Mouse (Mus musculus) lung, postnatal 10 days (tissue): ENCODE data around the gene Mgst2.
A peak's percentile ranks its signal among the peaks of the same experiment; 100 is the strongest.

ENCODE experiments used
- DNase-seq: peaks from one replicate; pipeline ENCODE4 v3.0.0; 2021

Mgst2 gene

GRCm38 (mm10) chr3:51660060-51660459 lies at the start of gene Mgst2:
TSS of gene Mgst2 (plus strand) at chr3:51660360.
- no peak for DNase-seq

GRCm38 (mm10) chr3:51611972-51612371 lies 48.2 kb upstream of the Mgst2 start:
- DNase-seq = peak; percentile 92

GRCm38 (mm10) chr3:51612398-51613356 lies 47.5 kb upstream of the Mgst2 start:
- DNase-seq = no peak

DNA sequence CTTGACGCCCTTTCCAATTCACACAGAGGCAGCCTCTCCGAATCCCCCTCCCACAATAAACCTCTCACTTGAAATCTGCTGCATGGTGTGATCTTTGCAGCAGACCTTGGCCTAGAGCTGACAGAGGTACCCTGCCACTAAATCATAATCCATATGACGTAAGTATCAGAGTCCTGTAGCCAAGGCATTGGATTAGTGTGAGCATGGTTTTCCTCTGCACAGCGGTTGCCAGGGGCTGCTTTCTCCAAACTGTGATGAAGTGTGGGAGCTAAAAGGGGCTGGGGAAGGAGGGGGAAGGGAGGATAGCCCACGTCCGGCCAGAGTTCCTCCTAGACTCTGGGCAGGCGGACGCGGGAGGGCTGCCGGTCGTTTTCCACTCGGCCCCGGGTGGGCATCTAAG lies 45.9 kb upstream of the Mgst2 start:
- peak; percentile 17 for DNase-seq

DNA sequence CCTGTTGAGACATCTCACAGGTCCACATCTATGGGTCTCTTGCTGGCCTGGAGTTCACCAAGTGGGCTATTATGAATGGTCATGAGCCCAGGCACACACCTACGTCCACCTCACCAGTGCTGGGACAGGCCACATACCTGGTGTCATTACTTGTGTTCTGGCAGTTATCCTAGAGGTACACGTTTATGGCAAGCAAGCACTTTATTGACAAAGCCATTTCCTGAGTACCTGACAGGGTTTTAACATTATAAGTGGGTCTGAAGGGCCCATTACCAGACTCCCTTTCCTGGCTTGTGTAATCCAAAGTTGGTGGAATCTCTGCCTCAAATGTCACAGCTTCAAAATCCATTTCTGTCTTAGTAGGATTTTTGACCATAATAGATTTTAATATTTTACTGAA lies 36.2 kb upstream of the Mgst2 start:
- DNase-seq = no peak

- no peak for DNase-seq
Observed at GRCm38 (mm10) chr3:51627741-51628140, 32.4 kb upstream of the Mgst2 start.

DNA sequence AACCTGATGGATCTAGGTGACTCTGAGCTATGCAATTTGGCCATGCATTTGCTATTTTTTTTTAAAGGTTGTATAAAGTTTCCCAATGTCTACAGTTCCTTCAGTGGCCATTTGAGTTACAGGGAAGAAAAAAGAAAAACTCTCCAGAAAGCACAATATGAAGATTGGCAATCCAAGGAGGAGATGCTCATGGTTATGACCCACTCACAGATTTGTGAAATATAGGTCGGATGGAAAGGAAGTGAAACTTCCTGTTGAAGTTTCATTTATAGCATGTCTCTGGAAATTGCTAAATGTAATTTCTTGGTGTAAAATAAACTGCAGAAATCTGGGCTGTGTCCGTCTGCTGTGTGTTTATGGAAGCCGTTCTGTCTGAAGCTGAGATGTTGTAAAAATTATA lies 31.2 kb upstream of the Mgst2 start:
- no peak for DNase-seq

GRCm38 (mm10) chr3:51630746-51631145 lies 29.4 kb upstream of the Mgst2 start:
- DNase-seq = peak; percentile 20

DNA sequence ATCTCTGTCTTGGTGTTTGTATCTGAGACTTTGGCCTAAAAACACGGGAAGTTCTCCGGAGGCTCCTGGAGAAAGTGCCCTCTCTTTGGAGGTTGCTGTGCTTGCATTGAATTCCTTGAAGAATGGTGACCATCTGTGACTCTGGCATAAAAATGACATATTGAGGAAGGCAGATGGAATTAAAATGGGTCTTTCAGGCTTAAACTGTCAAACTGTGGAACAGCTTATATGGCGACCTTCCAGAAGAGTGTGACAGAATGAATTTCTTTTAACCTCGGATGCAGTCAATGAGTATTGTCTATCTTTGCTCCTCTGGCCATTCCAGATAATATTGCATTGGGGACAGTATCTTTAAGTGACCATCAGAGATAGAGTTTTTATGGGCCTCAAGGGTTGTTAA lies 28.2 kb upstream of the Mgst2 start:
- DNase-seq = no peak

DNA sequence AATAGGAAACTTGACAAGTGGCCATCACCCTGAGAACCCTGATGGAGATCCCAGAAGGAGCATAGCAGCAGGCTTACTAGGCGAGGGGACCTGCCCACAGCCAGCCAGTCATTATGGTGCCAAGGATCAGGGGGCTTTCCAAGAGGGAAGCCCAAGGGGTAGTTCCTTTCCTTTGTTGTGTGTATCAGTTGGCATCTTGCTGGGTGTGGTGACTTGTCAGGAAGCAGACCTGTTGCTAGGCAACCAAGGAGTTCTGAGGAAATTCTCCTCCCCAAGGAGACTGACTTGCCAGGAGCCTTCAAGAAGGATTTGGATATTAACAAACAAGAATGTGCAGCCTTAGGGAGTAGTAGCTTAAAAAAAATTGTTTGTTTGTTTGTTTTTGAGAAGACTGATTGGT lies 25.7 kb upstream of the Mgst2 start:
- DNase-seq = peak; percentile 76

GRCm38 (mm10) chr3:51635960-51636359 lies 24.2 kb upstream of the Mgst2 start:
- DNase-seq = no peak

- DNase-seq = peak; percentile 54
Observed at GRCm38 (mm10) chr3:51636700-51637099, 23.5 kb upstream of the Mgst2 start.

DNA sequence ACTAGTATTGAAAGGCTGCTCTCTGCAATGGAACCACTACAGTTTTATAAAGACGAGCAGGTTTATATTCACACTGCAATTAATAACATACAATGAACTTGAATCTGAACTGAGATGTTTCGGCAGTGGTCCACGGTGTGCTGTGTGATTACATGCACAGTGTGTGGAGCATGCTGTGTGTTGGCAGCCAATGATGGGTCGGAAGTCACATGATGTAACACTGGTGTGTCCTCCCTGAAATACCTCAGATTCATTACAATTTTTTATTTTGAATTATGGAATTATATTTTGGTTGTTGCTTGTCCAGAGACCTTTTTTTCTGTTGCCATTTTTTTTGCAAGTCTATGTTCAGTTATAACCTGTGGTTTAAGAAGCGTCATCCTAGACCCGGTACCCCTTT lies 22.8 kb upstream of the Mgst2 start:
- no peak for DNase-seq

DNA sequence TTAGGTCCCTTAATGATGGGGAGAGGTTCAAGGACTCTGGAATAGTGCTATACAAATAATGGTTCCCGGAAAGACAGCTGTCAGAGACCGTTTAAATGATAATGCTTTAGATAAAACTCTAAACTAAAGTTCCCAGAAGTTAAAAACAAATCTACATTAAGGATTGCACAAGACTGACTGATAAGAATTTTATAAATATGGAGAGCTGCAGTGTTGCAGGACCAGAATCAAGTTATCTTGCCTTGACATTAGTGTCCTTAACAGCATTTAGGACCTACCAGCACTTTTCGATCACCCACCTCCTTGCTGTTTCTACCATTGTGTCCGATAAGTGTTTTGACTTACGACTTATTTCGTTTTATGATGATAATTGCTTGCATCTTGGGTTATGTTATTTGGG lies 21.9 kb upstream of the Mgst2 start:
- DNase-seq = no peak

DNA sequence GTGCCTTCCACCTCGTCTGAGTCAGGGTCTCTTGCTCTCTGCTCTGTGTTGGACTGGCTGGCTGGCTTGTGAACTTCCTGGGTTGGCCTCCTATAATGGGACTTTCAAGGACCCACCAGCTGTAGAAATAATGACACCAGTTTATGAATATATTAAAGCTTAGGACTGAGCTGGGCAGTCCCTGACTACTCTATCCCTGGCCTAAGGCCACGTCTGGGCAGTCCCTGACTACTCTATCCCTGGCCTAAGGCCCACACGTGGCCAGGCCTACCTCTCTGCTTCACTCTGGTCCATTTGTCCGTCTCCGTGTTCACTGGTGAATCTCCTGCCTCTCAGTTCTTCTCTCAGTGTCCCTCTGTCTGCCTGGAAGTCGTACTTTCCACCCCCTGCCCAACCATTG lies 14.7 kb upstream of the Mgst2 start:
- no peak for DNase-seq

DNA sequence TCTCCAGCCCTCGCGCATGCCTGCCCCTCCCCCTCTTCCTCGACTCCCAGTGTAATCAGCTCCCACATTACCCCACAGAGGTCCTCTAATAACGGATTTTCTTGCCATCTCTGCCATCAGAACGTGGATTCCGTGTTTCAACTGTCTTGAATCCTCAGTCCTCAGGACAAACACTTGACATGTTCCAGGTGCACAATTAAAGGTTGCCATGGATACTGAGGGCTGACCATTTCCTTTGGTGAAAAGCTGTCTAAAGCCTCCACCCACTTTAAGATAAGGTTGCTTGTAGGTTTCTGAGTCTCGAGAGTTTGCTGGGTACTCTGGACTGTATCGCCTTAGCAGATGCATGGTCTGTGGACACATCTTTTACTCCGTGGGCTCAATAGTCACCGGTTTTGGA lies 13.9 kb upstream of the Mgst2 start:
- no peak for DNase-seq

DNA sequence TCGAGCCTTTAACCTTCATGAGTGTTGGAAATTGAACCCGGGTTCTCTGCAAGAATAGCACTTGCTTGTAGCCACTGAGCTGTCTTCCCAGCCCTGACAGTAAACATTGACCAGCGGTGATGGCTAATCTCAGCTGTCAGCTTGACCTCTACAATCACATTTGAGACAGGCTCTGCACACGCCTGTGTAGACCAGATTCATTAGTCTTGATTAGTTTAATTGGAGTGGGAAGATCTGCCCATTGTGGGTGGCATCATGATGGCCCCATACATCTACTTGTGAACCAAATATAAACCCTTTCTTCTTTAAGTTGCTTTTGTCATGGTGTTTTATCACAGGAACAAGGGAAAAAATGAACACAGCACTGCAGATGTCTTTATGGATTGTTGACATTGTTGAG lies 12.8 kb upstream of the Mgst2 start:
- no peak for DNase-seq

- peak; percentile 89 for DNase-seq
Observed at GRCm38 (mm10) chr3:51648037-51648664, 12.0 kb upstream of the Mgst2 start.

- no peak for DNase-seq
Observed at GRCm38 (mm10) chr3:51649426-51649825, 10.7 kb upstream of the Mgst2 start.

DNA sequence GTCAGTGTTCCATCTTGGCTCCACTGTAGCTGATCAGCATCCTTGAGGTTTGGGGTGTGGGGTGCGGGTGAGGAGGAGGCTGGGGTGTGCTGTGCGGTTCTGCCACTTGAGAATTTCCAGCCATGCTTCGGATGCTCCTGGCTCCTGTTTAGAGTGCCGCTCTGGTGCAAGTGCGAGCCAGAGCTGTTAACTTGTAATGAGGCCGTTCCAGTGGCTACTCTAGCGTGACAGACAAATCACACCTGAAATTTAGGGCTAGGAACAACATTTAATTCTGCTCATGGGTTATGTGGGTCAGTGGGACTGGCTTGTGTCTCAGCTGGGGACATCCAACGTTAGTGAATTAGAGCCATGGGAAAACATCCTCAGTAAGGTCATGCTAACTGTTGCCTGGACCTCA lies 10.2 kb upstream of the Mgst2 start:
- no peak for DNase-seq

- DNase-seq = no peak
Observed at GRCm38 (mm10) chr3:51651149-51651548, 9.0 kb upstream of the Mgst2 start.

- DNase-seq = peak; percentile 90
Observed at GRCm38 (mm10) chr3:51652292-51652691, 7.9 kb upstream of the Mgst2 start.

DNA sequence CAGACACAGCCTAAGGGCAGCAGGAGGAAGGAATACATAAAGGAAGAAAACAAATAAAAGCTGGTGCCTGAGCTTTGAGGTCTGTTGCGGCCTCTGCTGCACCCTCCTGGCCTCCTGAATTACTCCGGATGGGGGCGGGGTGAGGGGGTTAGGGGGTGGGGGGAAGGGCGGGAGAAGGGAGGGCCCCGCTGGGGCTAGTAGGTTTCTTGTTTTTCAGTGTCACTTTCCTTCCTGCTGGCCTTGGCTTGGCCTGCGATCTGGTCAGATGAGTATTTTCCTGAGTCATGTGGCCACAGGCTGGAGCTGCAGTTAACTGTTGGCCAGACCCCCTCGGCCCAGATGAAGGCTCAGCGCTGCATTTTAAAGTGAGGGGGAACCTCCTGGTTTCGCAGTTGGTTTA lies 7.5 kb upstream of the Mgst2 start:
- peak; percentile 63 for DNase-seq

DNA sequence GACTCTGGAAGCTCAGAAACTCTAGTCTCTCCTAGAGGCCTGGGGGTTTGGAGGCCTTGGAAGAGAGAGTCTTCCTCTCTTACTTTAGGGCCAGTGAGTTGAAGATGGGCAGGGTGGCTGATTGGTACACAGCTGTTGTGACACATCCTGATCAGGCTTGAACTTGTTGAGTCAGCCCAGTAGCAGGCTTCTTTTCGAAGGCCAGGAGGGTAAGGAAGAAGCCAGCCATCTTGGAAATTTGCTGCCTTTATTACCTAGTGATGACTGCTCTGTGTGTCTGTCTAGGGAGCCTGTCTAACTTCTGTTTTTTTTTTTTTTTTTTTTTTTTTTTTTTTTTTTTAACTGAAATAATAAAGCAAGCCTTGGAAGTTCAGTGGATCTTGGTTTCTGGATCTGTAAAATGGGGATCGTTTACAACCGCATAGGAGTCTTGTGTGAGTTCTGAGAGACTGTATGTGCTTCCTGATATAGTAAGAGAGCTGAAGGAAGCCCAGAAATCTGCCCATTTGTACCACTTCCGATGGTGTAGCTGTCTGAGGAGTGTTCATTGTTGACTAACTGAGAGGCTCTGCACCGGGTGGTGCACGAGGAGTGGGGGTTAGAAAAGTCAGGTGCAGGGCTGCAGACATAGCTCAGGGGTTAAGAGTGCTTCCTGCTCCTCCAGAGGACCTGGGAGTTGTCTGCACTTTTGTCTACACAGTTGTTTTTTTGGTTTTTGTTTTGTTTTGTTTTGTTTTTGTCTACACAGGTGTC lies 5.7 kb upstream of the Mgst2 start:
- DNase-seq = no peak
